Mouse (Mus musculus) embryonic fibroblast, embryonic 13.5 days (primary cell): ENCODE data around the gene Mtrf1l.

Source experiments
- CTCF ChIP-seq: IDR thresholded peaks from 2 replicates; pipeline ENCODE4 v1.5.1; 2011; ENCODE audit warnings: mild to moderate bottlenecking, control low read depth, low read length, moderate library complexity, borderline replicate concordance; ENCODE audit not compliant: insufficient read depth
- POLR2A ChIP-seq: IDR thresholded peaks from 2 replicates; pipeline ENCODE4 v1.6.1; 2011; ENCODE audit warnings: low read depth, mild to moderate bottlenecking, control low read depth, low read length, moderate library complexity

GRCm38 (mm10) chr10:5807683-5808082 lies 16.0 kb downstream of the Mtrf1l start:
- TF ChIP-seq CTCF (no peak), POLR2A (no peak)
